Mouse (Mus musculus) stomach, embryonic 16.5 days (tissue): ENCODE measurements around the gene Prkcq. TPM values are rescaled to one million over a fixed set of nuclear protein-coding genes. Genes with fewer than 3 reads are reported as not detected.

Source experiments
- ATAC-seq: fragments of 200-750 bp; cut with Nextera tagmentation; 2 replicates; pipeline ENCODE4 v1.8.0; 2017; ENCODE audit warnings: moderate number of reproducible peaks, moderate TSS enrichment; ENCODE audit not compliant: insufficient read depth, low FRiP score
- H3K27ac ChIP-seq: fragments of 300-500 bp; sonication (generic); 2 replicates; pipeline ENCODE4 v1.5.1; 2014; ENCODE audit warnings: low read length
- H3K27me3 ChIP-seq: fragments of 300-500 bp; sonication (generic); 2 replicates; pipeline ENCODE4 v1.6.1; 2014; ENCODE audit warnings: low read length, control low read depth, mixed read lengths; ENCODE audit not compliant: control insufficient read depth, insufficient read depth
- H3K36me3 ChIP-seq: fragments of 300-500 bp; sonication (generic); 2 replicates; pipeline ENCODE4 v1.6.1; 2014; ENCODE audit warnings: low read length; ENCODE audit not compliant: control insufficient read depth, insufficient read depth
- H3K4me1 ChIP-seq: fragments of 300-500 bp; sonication (generic); 2 replicates; pipeline ENCODE4 v1.6.1; 2014; ENCODE audit warnings: low read length, control low read depth, mixed read lengths; ENCODE audit not compliant: control insufficient read depth, insufficient read depth
- H3K4me2 ChIP-seq: fragments of 300-500 bp; sonication (generic); 2 replicates; pipeline ENCODE4 v1.6.1; 2014; ENCODE audit warnings: low read depth, low read length, mixed read lengths
- H3K4me3 ChIP-seq: fragments of 300-500 bp; sonication (generic); replicated peaks from 2 replicates; pipeline ENCODE4 v1.5.1; 2014; ENCODE audit warnings: mild to moderate bottlenecking, low read length
- H3K9ac ChIP-seq: fragments of 300-500 bp; sonication (generic); 2 replicates; pipeline ENCODE4 v1.6.1; 2014; ENCODE audit warnings: low read length
- H3K9me3 ChIP-seq: fragments of 300-500 bp; sonication (generic); replicated peaks from 2 replicates; pipeline ENCODE4 v1.6.1; 2016; ENCODE audit warnings: low read length, control low read depth; ENCODE audit not compliant: control insufficient read depth
- WGBS: fragments of 180-500 bp; shearing (Covaris S2); extraction: QIAGEN DNeasy Blood & Tissue Kit; methylation state at CpG from one replicate; pipeline ENCODE4 v1.1.7; 2014; 5-methylcytosine and 5-hydroxymethylcytosine counted together
- polyA plus RNA-seq: library from polyadenylated mRNA; unstranded; fragments of >200 nt; fragmentation: Nextera tagmentation; extraction: Ambion mirVana; gene quantifications from 2 replicates; pipeline ENCODE4 v1.2.1, GENCODE M21; 2015

Prkcq gene
- polyA plus RNA-seq, 1 experiment from 2014 or later = 2.7 TPM

- H3K9me3 ChIP-seq = no peaks in the 10 kb centered on the region
- H3K4me3 ChIP-seq = no peak overlapping the region
- no peaks in the 10 kb centered on the region for H3K36me3 ChIP-seq
- H3K27ac ChIP-seq = no peak overlapping the region
- ATAC-seq = no peak
- no peak overlapping the region for H3K4me2 ChIP-seq
- WGBS = 89% methylated on average over 4 of the region's 4 CpGs
- no peaks in the 10 kb centered on the region for H3K4me1 ChIP-seq
- no peak overlapping the region for H3K9ac ChIP-seq
- no peaks in the 10 kb centered on the region for H3K27me3 ChIP-seq
Observed at GRCm38 (mm10) chr2:11254446-11254845, 82.5 kb downstream of the Prkcq start.

GRCm38 (mm10) chr2:11257260-11257850 lies 85.4 kb downstream of the Prkcq start:
- no peak overlapping the region for H3K4me2 ChIP-seq
- H3K9ac ChIP-seq = no peak overlapping the region
- WGBS = 74% methylated on average over 6 of the region's 6 CpGs
- ATAC-seq = no peak
- no peaks in the 10 kb centered on the region for H3K27me3 ChIP-seq
- no peaks in the 10 kb centered on the region for H3K4me1 ChIP-seq
- no peaks in the 10 kb centered on the region for H3K9me3 ChIP-seq
- H3K36me3 ChIP-seq = no peaks in the 10 kb centered on the region
- no peak overlapping the region for H3K4me3 ChIP-seq
- no peak overlapping the region for H3K27ac ChIP-seq

- Histone ChIP-seq H3K9me3 (no peaks in the 10 kb centered on the region), H3K27me3 (no peaks in the 10 kb centered on the region), H3K4me2 (no peak overlapping the region), H3K9ac (no peak overlapping the region), H3K4me1 (no peaks in the 10 kb centered on the region), H3K27ac (no peak overlapping the region), H3K36me3 (no peaks in the 10 kb centered on the region), H3K4me3 (no peak overlapping the region)
- 88% methylated on average over 1 of the region's 1 CpGs for WGBS
- ATAC-seq = no peak
Observed at GRCm38 (mm10) chr2:11258181-11258580, 86.3 kb downstream of the Prkcq start.

GRCm38 (mm10) chr2:11259361-11259760 lies 87.5 kb downstream of the Prkcq start:
- H3K27ac ChIP-seq = no peak overlapping the region
- no peak overlapping the region for H3K9ac ChIP-seq
- H3K4me3 ChIP-seq = no peak overlapping the region
- ATAC-seq = no peak
- 87% methylated on average over 5 of the region's 5 CpGs for WGBS
- H3K4me2 ChIP-seq = no peak overlapping the region
- H3K36me3 ChIP-seq = no peaks in the 10 kb centered on the region
- H3K27me3 ChIP-seq = no peaks in the 10 kb centered on the region
- no peaks in the 10 kb centered on the region for H3K4me1 ChIP-seq
- no peaks in the 10 kb centered on the region for H3K9me3 ChIP-seq

GRCm38 (mm10) chr2:11264836-11265235 lies 92.9 kb downstream of the Prkcq start:
- 87% methylated on average over 5 of the region's 5 CpGs for WGBS
- Histone ChIP-seq H3K4me1 (no peaks in the 10 kb centered on the region), H3K27ac (no peak overlapping the region), H3K27me3 (no peaks in the 10 kb centered on the region), H3K4me3 (no peak overlapping the region), H3K9me3 (no peaks in the 10 kb centered on the region), H3K36me3 (no peaks in the 10 kb centered on the region), H3K9ac (no peak overlapping the region), H3K4me2 (no peak overlapping the region)
- no peak for ATAC-seq

GRCm38 (mm10) chr2:11265455-11265854 lies 93.5 kb downstream of the Prkcq start:
- H3K27me3 ChIP-seq = no peaks in the 10 kb centered on the region
- WGBS = 78% methylated on average over 9 of the region's 9 CpGs
- no peak for ATAC-seq
- no peak overlapping the region for H3K9ac ChIP-seq
- H3K4me2 ChIP-seq = no peak overlapping the region
- H3K36me3 ChIP-seq = no peaks in the 10 kb centered on the region
- no peak overlapping the region for H3K4me3 ChIP-seq
- no peaks in the 10 kb centered on the region for H3K9me3 ChIP-seq
- H3K27ac ChIP-seq = no peak overlapping the region
- no peaks in the 10 kb centered on the region for H3K4me1 ChIP-seq

GRCm38 (mm10) chr2:11266294-11266693 lies 94.4 kb downstream of the Prkcq start:
- no peak overlapping the region for H3K27ac ChIP-seq
- H3K36me3 ChIP-seq = no peaks in the 10 kb centered on the region
- 64% methylated on average over 5 of the region's 5 CpGs for WGBS
- no peak overlapping the region for H3K9ac ChIP-seq
- no peaks in the 10 kb centered on the region for H3K27me3 ChIP-seq
- no peaks in the 10 kb centered on the region for H3K4me1 ChIP-seq
- no peak overlapping the region for H3K4me2 ChIP-seq
- no peaks in the 10 kb centered on the region for H3K9me3 ChIP-seq
- no peak overlapping the region for H3K4me3 ChIP-seq
- no peak for ATAC-seq

- Histone ChIP-seq H3K27ac (no peak overlapping the region), H3K36me3 (no peaks in the 10 kb centered on the region), H3K4me1 (no peaks in the 10 kb centered on the region), H3K9ac (no peak overlapping the region), H3K4me3 (no peak overlapping the region), H3K9me3 (no peaks in the 10 kb centered on the region), H3K4me2 (no peak overlapping the region), H3K27me3 (no peaks in the 10 kb centered on the region)
- WGBS = 55% methylated on average over 7 of the region's 7 CpGs
- no peak for ATAC-seq
Observed at GRCm38 (mm10) chr2:11278965-11279364, 107.1 kb downstream of the Prkcq start.

GRCm38 (mm10) chr2:11280247-11280646 lies 108.3 kb downstream of the Prkcq start:
- 69% methylated on average over 2 of the region's 2 CpGs for WGBS
- H3K9me3 ChIP-seq = no peaks in the 10 kb centered on the region
- no peaks in the 10 kb centered on the region for H3K4me1 ChIP-seq
- H3K4me3 ChIP-seq = no peak overlapping the region
- no peak for ATAC-seq
- H3K4me2 ChIP-seq = no peak overlapping the region
- no peak overlapping the region for H3K9ac ChIP-seq
- H3K27me3 ChIP-seq = no peaks in the 10 kb centered on the region
- H3K36me3 ChIP-seq = no peaks in the 10 kb centered on the region
- no peak overlapping the region for H3K27ac ChIP-seq
